ENCODE assay signal across 17 mouse cellular contexts in genomic region chr14:104298312-104298711, GRCm38 (mm10).
DNase-seq lines count a peak whose midpoint lies in the region; ATAC-seq and TF ChIP-seq lines count a peak whose summit lies in the region.
"Had no signal": no experiment of that assay in that cellular context is flagged by ENCODE, and none has a peak within 500 bp of the region (broad histone marks: within the 10 kb centered on the region; RNA-seq: fewer than 3 reads in every experiment).

No protein-coding gene starts in this region.

- H3K9ac ChIP-seq in forebrain, embryonic 12.5 days: no peak overlapping the region
- no peak overlapping the region for H3K9ac ChIP-seq in hindbrain, embryonic 13.5 days
- no peak overlapping the region for H3K9ac ChIP-seq in midbrain, embryonic 14.5 days (replicated peaks; ENCODE audit: low read length)
- H3K9ac ChIP-seq: heart, embryonic 15.5 days; liver, postnatal 0 days had no signal

- WGBS in forebrain, embryonic 12.5 days: 7% methylated on average over 4 of the region's 4 CpGs
- 12% methylated on average over 4 of the region's 4 CpGs for WGBS in hindbrain, embryonic 13.5 days
- 9% methylated on average over 4 of the region's 4 CpGs for WGBS in midbrain, embryonic 14.5 days
- WGBS in cerebellum, adult 2 months: 80% methylated on average over 4 of the region's 4 CpGs

- no peaks in the 10 kb centered on the region for H3K9me3 ChIP-seq in forebrain, embryonic 12.5 days
- H3K9me3 ChIP-seq in hindbrain, embryonic 13.5 days: no peaks in the 10 kb centered on the region
- no peaks in the 10 kb centered on the region for H3K9me3 ChIP-seq in midbrain, embryonic 14.5 days (ENCODE audit: control insufficient read depth, low read length)
- H3K9me3 ChIP-seq: heart, embryonic 15.5 days had no signal

- H3K27me3 ChIP-seq in forebrain, embryonic 12.5 days: peaks cover 48% of the 10 kb centered on the region
- H3K27me3 ChIP-seq in hindbrain, embryonic 13.5 days: peaks cover 22% of the 10 kb centered on the region; the same call in 1 of the 2 replicates
- no peaks in the 10 kb centered on the region for H3K27me3 ChIP-seq in midbrain, embryonic 14.5 days (ENCODE audit: control insufficient read depth, insufficient read depth, low read length)
- no peaks in the 10 kb centered on the region; the same call in 1 of the 2 replicates for H3K27me3 ChIP-seq in cerebellum, adult 2 months (ENCODE audit: control insufficient read depth, insufficient read depth, low read length)
- H3K27me3 ChIP-seq: CH12.LX; heart, embryonic 15.5 days had no signal

- no peak for TF ChIP-seq POLR2A in cerebellum, adult 2 months (IDR thresholded peaks at IDR 0.05; ENCODE audit: borderline replicate concordance, insufficient read depth, low read length)

- H3K36me3 ChIP-seq in forebrain, embryonic 12.5 days (replicated peaks): no peaks in the 10 kb centered on the region
- no peaks in the 10 kb centered on the region for H3K36me3 ChIP-seq in hindbrain, embryonic 13.5 days
- H3K36me3 ChIP-seq in midbrain, embryonic 14.5 days (ENCODE audit: control insufficient read depth, insufficient read depth, low read length): no peaks in the 10 kb centered on the region
- H3K36me3 ChIP-seq: heart, embryonic 15.5 days had no signal

- H3K4me3 ChIP-seq in forebrain, embryonic 12.5 days (replicated peaks): no peak overlapping the region
- no peak overlapping the region for H3K4me3 ChIP-seq in hindbrain, embryonic 13.5 days
- no peak overlapping the region for H3K4me3 ChIP-seq in midbrain, embryonic 14.5 days (replicated peaks; ENCODE audit: low read depth, low read length)
- no peak overlapping the region for H3K4me3 ChIP-seq in cerebellum, adult 2 months (replicated peaks; ENCODE audit: insufficient read depth, low read depth, low read length)
- H3K4me3 ChIP-seq: heart, embryonic 15.5 days had no signal

- H3K27ac ChIP-seq in forebrain, embryonic 12.5 days: no peak overlapping the region
- no peak overlapping the region for H3K27ac ChIP-seq in hindbrain, embryonic 13.5 days
- H3K27ac ChIP-seq in midbrain, embryonic 14.5 days (replicated peaks; ENCODE audit: low read depth, low read length): peak overlapping the region; percentile 20
- H3K27ac ChIP-seq in cerebellum, adult 2 months (ENCODE audit: insufficient read depth, low read length): no peak overlapping the region
- H3K27ac ChIP-seq: heart, embryonic 15.5 days had no signal

- peak; percentile 38 for DNase-seq in embryo, embryonic 11 days
- no peak for DNase-seq in embryo, embryonic 10 days (ENCODE audit: low spot score)
- DNase-seq in midbrain, embryonic 14.5 days: peak; percentile 52
- DNase-seq in cerebellum, adult 2 months: no peak
- no peak for DNase-seq in thymus, postnatal 10 days (ENCODE audit: low spot score in 2 of 2)
- no peak for DNase-seq in frontal cortex, postnatal 10 days (ENCODE audit: low spot score in 2 of 2)
- DNase-seq: adrenal gland, postnatal 25 days; cerebellum, postnatal 36 days; kidney, adult 2 months; kidney, postnatal 4 days; liver, postnatal 0 days; right cerebral cortex, postnatal 25 days; thymus, postnatal 4 days had no signal

- TF ChIP-seq CTCF in cerebellum, adult 2 months (IDR thresholded peaks at IDR 0.05; ENCODE audit: borderline replicate concordance, insufficient read depth, low read depth, low read length): no peak

- H3K4me2 ChIP-seq in forebrain, embryonic 12.5 days: no peak overlapping the region
- H3K4me2 ChIP-seq in hindbrain, embryonic 13.5 days: no peak overlapping the region
- no peak overlapping the region for H3K4me2 ChIP-seq in midbrain, embryonic 14.5 days (ENCODE audit: low read length)
- H3K4me2 ChIP-seq: heart, embryonic 15.5 days had no signal

- peak; percentile 88 for ATAC-seq in forebrain, embryonic 12.5 days (ENCODE audit: low FRiP score)
- ATAC-seq in hindbrain, embryonic 13.5 days (ENCODE audit: low FRiP score): peak; percentile 77
- ATAC-seq in midbrain, embryonic 14.5 days (ENCODE audit: low FRiP score, low TSS enrichment): peak; percentile 86
- ATAC-seq: liver, postnatal 0 days had no signal

- peaks cover 30% of the 10 kb centered on the region for H3K4me1 ChIP-seq in forebrain, embryonic 12.5 days
- H3K4me1 ChIP-seq in hindbrain, embryonic 13.5 days (replicated peaks): peaks cover 22% of the 10 kb centered on the region
- peaks cover 9% of the 10 kb centered on the region; the same call in 1 of the 2 replicates for H3K4me1 ChIP-seq in midbrain, embryonic 14.5 days (ENCODE audit: control insufficient read depth, insufficient read depth, low read length)
- no peaks in the 10 kb centered on the region for H3K4me1 ChIP-seq in cerebellum, adult 2 months (ENCODE audit: control insufficient read depth, insufficient read depth, low read length)
- H3K4me1 ChIP-seq: heart, embryonic 15.5 days had no signal

Comparison
In these comparisons a context has a peak if more than half of its experiments do, and no peak if none do; other contexts are left out.
1. DNase-seq: peak in embryo, embryonic 11 days (single experiment) and midbrain, embryonic 14.5 days (single experiment); none in embryo, embryonic 10 days (single experiment), cerebellum, adult 2 months (0 of 2), thymus, postnatal 10 days (0 of 2) and frontal cortex, postnatal 10 days (0 of 2).
2. Peak in every context shown above with its lines, with median percentiles within 50 percentile points of each other: ATAC-seq.